Mouse (Mus musculus) brain, embryonic 14.5 days (tissue): ENCODE results near the gene Rnf111.

ENCODE experiments used
- CTCF ChIP-seq: fragments of 200-500 bp; IDR thresholded peaks from 2 replicates; pipeline ENCODE4 v1.5.1; 2012; ENCODE audit warnings: inconsistent platforms, mild to moderate bottlenecking, moderate library complexity, borderline replicate concordance; ENCODE audit not compliant: insufficient read depth, insufficient read length; ENCODE audit errors: extremely low read depth
- POLR2A ChIP-seq: fragments of 200-500 bp; IDR thresholded peaks from 2 replicates; pipeline ENCODE4 v1.6.1; 2012; ENCODE audit warnings: mild to moderate bottlenecking, inconsistent platforms, borderline replicate concordance; ENCODE audit not compliant: poor library complexity, insufficient read depth, insufficient read length, severe bottlenecking; ENCODE audit errors: extremely low read depth

DNA sequence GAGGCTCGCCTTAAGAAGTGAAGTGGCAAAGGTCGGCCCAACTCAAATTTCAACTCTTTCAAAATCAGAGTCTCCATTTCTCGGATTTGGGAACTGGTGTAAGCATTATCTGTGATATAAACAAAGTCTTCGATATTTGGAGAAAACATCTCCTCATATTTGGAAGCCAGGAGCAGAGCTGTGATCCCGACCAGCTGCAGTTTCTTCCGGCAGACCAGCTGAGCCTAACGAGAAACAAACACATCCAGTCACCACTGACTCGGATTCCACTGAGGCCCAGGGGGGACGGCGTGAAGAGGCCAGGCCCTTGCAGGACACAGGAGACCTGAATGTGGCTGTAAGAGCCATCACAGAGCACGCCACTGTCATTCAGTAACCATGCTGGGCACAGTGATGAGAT lies 92.9 kb downstream of the Rnf111 start:
- TF ChIP-seq CTCF: no peak
- no peak for TF ChIP-seq POLR2A
